Mouse (Mus musculus): ENCODE data around the gene Serpinb6a.

Serpinb6a gene

DNA sequence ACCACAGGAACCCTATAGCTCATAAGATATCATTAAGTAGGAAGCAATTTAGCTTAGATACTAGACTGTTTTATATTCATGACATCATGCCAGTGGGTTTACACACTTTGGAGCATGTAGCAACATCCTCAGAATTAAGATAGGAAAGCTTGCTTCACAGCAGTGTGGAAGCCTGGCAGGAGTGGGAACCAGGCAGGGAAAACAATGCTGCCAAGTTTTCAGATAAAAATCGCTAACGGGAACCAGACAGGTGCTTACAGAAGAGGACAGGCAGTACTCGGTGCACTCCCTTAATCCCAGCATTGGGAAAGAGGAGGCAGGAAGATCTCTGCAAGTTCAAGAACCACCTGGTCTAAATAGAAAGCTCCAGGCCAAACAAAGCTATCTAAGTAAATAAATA lies 95.8 kb downstream of the Serpinb6a start:
- DNase-seq (ENCODE audit: extremely low spot score) = no peak

DNA sequence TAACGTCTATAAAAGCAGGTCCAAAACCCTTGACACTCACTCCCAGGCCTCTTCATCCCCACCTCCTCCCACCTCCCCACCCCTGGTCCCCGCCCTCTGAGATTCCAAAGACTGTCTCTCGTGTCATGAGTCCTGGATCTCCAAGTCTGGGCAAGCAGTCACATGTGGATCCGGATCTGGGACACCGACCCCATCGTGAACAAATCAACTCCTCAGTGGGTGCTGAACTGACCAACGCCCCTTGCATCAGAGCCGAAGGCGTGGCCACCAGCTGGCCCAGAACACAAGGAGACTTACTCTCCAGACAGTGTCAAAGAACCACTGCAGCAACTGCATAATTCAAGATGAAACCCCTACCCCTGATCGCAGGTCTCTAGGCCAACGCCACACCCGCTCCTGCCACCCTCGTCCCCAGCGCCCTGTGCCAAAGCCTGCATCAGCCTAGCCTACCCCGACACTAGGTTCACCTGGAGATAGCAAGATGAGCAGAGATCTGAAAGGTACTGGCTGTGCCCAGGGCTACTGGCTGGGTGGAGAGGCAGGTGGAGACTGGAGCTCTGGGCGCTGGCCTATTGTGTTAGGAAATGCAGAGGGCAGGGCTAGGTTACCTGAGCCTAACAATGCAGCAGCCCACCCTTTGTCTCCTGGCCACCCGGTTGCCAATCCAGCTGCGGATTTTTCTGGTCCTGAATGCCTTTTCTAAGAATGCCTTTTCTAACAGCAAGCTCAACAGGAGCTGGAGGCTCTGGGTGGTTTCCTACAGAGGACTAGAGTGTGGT lies 97.2 kb downstream of the Serpinb6a start, which contains the start of gene Serpinb6c:
Serpinb6c (minus strand) TSS at position 533 of the 779 bp plus-strand sequence.
- no peak for DNase-seq (ENCODE audit: extremely low spot score)

DNA sequence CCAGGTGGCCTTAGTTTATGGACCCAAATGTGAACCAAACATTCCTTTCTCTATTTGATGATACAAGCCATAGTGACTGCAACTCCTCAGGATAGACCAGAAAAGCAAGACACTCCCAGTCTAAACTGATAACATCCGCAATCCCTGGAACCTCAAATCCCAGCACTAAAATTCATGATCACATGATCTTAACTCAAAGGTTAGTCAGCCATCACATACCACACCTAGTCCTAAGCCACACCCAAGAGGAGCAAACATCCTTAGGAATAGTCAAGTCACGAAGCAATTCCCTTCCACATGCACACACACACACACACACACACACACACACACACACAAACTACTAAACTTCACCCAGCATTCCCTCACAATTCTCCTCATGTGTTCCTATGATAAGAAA lies 99.3 kb downstream of the Serpinb6a start:
- DNase-seq (ENCODE audit: extremely low spot score) = no peak

DNA sequence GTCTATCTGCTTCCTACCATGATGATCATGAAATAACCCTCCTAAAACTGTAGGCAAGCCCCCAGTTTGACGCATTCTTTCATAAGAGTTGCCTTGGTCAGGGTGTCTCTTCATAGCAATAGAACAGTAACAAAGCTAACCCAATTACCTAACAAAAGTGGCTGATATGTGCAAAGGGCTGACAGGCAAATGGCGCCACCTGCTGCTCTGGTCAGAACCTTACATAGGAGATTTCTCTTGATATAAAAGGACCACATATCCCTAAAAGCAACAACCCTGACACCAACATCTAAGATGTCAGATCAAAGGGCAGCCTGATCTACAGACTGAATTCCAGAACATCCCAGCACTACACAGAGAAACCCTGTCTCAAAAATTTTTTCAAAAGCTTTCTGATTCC lies 108.4 kb downstream of the Serpinb6a start:
- peak; percentile 12 for DNase-seq (ENCODE audit: extremely low spot score)

Data from embryo, embryonic 9.5 days (tissue).